Mouse (Mus musculus) erythroblast, embryonic 14.5 days (primary cell): ENCODE measurements around the gene Fam3b. TPM values are rescaled to one million over a fixed set of nuclear protein-coding genes. Genes with fewer than 3 reads are reported as not detected.

ENCODE experiments used
- H3K27me3 ChIP-seq: 2 replicates; pipeline ENCODE4 v1.6.1; 2012; ENCODE audit warnings: inconsistent platforms; ENCODE audit not compliant: control insufficient read depth
- H3K36me3 ChIP-seq: 2 replicates; pipeline ENCODE4 v1.6.1; 2012; ENCODE audit warnings: mild to moderate bottlenecking, inconsistent platforms; ENCODE audit not compliant: control insufficient read depth
- H3K4me1 ChIP-seq: 2 replicates; pipeline ENCODE4 v1.6.1; 2012; ENCODE audit warnings: inconsistent platforms; ENCODE audit not compliant: control insufficient read depth
- H3K4me3 ChIP-seq: replicated peaks from 2 replicates; pipeline ENCODE3; 2012; ENCODE audit warnings: moderate library complexity, mild to moderate bottlenecking, inconsistent platforms
- H3K9me3 ChIP-seq: 2 replicates; pipeline ENCODE4 v1.6.1; 2012; ENCODE audit warnings: low read length, inconsistent platforms, mixed read lengths; ENCODE audit not compliant: control insufficient read depth
- GATA1 ChIP-seq: IDR thresholded peaks from 2 replicates; pipeline ENCODE4 v1.6.1; 2012; ENCODE audit warnings: low read length, inconsistent platforms, mixed read lengths
- TAL1 ChIP-seq: IDR thresholded peaks from 3 replicates; pipeline ENCODE4 v1.6.1; 2012; ENCODE audit warnings: low read length, inconsistent platforms, mixed read lengths
- polyA plus RNA-seq: library from polyadenylated mRNA; stranded (reverse); fragments of >175 nt; gene quantifications from 2 replicates; pipeline ENCODE4 v1.2.3, GENCODE M21; 2012

Gene Fam3b
- polyA plus RNA-seq, 1 experiment, result 0.08 TPM

- Histone ChIP-seq H3K4me1 (no peaks in the 10 kb centered on the region), H3K4me3 (no peak overlapping the region), H3K27me3 (no peaks in the 10 kb centered on the region), H3K9me3 (no peaks in the 10 kb centered on the region), H3K36me3 (no peaks in the 10 kb centered on the region)
- TF ChIP-seq TAL1, result no peak
These were observed 77.1 kb downstream of the Fam3b start for GRCm38 (mm10) chr16:97437448-97438056.

GRCm38 (mm10) chr16:97434206-97434605 lies 80.4 kb downstream of the Fam3b start:
- no peaks in the 10 kb centered on the region for H3K27me3 ChIP-seq
- TF ChIP-seq TAL1 (no peak), GATA1 (no peak)
- H3K36me3 ChIP-seq, result no peaks in the 10 kb centered on the region
- no peak overlapping the region for H3K4me3 ChIP-seq
- H3K4me1 ChIP-seq, result no peaks in the 10 kb centered on the region
- H3K9me3 ChIP-seq, result no peaks in the 10 kb centered on the region

- H3K36me3 ChIP-seq, result no peaks in the 10 kb centered on the region
- H3K9me3 ChIP-seq, result no peaks in the 10 kb centered on the region
- H3K4me1 ChIP-seq, result no peaks in the 10 kb centered on the region
- H3K27me3 ChIP-seq, result no peaks in the 10 kb centered on the region
- no peak overlapping the region for H3K4me3 ChIP-seq
- TF ChIP-seq GATA1 (no peak), TAL1 (no peak)
These were observed 83.3 kb downstream of the Fam3b start for GRCm38 (mm10) chr16:97431328-97431727.

GRCm38 (mm10) chr16:97430091-97430490 lies 84.5 kb downstream of the Fam3b start:
- H3K9me3 ChIP-seq, result no peaks in the 10 kb centered on the region
- H3K36me3 ChIP-seq, result no peaks in the 10 kb centered on the region
- TF ChIP-seq TAL1, result no peak
- H3K27me3 ChIP-seq, result no peaks in the 10 kb centered on the region
- no peak overlapping the region for H3K4me3 ChIP-seq
- no peaks in the 10 kb centered on the region for H3K4me1 ChIP-seq

DNA sequence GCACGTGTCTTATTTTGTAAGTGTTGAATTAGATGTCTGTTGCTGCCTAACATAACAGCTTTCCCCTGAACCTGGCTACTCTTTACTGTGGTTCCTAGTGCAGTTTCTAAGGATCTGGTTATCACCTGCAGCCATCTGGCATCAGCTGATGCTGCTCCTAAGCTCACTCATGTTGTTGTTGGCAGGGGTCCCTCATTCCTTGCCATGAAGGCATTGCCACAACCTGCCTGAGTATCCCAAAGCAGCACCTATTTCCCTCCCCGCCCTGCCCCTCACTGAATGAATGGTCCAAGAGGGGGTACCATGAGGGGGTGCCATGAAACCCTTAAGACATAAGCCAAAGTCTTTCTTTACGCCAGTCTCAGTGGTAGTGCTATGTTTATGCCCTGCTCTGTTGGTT lies 86.6 kb downstream of the Fam3b start:
- Histone ChIP-seq H3K4me1 (no peaks in the 10 kb centered on the region), H3K4me3 (no peak overlapping the region), H3K27me3 (no peaks in the 10 kb centered on the region), H3K9me3 (no peaks in the 10 kb centered on the region), H3K36me3 (no peaks in the 10 kb centered on the region)
- TF ChIP-seq TAL1 (no peak), GATA1 (no peak)

DNA sequence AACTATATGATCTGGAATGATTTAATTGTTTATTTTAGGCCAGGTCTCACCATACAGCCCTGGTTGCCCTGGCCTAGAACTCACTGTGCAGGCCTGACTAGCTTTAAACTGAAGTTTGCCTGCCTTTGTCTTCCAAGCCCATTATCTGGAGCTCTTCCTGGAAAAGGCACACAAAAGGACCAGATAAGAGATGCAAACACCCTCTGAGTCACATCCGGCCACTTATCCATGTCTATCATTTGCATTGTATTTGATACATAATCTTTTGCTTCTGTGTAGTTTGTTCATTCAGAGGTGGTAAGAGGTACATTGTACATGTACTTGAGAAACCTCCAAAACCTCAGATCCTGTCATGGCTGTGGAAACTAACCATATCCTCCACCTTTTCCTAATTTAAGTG lies 91.0 kb downstream of the Fam3b start:
- Histone ChIP-seq H3K4me3 (no peak overlapping the region), H3K36me3 (no peaks in the 10 kb centered on the region), H3K4me1 (no peaks in the 10 kb centered on the region), H3K27me3 (no peaks in the 10 kb centered on the region), H3K9me3 (no peaks in the 10 kb centered on the region)
- TF ChIP-seq GATA1 (no peak), TAL1 (no peak)

GRCm38 (mm10) chr16:97421671-97422070 lies 92.9 kb downstream of the Fam3b start:
- no peak for TF ChIP-seq GATA1
- no peak for TF ChIP-seq TAL1
- Histone ChIP-seq H3K4me1 (peaks cover 3% of the 10 kb centered on the region), H3K36me3 (no peaks in the 10 kb centered on the region), H3K4me3 (no peak overlapping the region), H3K9me3 (no peaks in the 10 kb centered on the region), H3K27me3 (no peaks in the 10 kb centered on the region)

Other genes with a start within 250 kb of the Fam3b start
- gene Bace2, start 158.1 kb downstream of the Fam3b start, polyA plus RNA-seq, result not detected in 2 replicates
- not detected in 2 replicates for gene Mx1, start 51.9 kb downstream of the Fam3b start, polyA plus RNA-seq
- 0.02 TPM in 1 of 2 replicates, not detected in the other for gene Tmprss2, start 96.4 kb upstream of the Fam3b start, polyA plus RNA-seq
- not detected in 2 replicates for gene Ripk4, start 249.0 kb upstream of the Fam3b start, polyA plus RNA-seq